Mouse (Mus musculus): ENCODE results near the gene Cyp1a2.

GRCm38 (mm10) chr9:57688606-57689005 lies 5.1 kb upstream of the Cyp1a2 start:
- TF ChIP-seq CTCF (IDR thresholded peaks at IDR 0.05) (no peak), EP300 (IDR thresholded peaks at IDR 0.05) (peak; percentile 87)
